Mouse (Mus musculus) MEL (cell line): ENCODE data around the gene Umad1.

ENCODE experiments used
- CTCF ChIP-seq, 3 experiments: IDR thresholded peaks in 2 of 3; conservative IDR thresholded peaks in 1 of 3; 2 replicates each; pipeline ENCODE4 v1.5.1; 2011 to 2012; ENCODE audit warnings: low read length in 3 of 3, low read depth in 2 of 3, mild to moderate bottlenecking in 2 of 3, improper control_type of control experiment in 1 of 3, inconsistent platforms in 1 of 3, mixed read lengths in 1 of 3, moderate library complexity in 1 of 3; ENCODE audit not compliant: control insufficient read depth in 1 of 3, insufficient read depth in 1 of 3, poor library complexity in 1 of 3, severe bottlenecking in 1 of 3
- JUND ChIP-seq: IDR thresholded peaks from 2 replicates; pipeline ENCODE4 v1.6.1; 2011; ENCODE audit warnings: low read depth, mild to moderate bottlenecking, improper control_type of control experiment, low read length
- MXI1 ChIP-seq: IDR thresholded peaks from 2 replicates; pipeline ENCODE4 v1.6.1; 2011; ENCODE audit warnings: mild to moderate bottlenecking, low read depth, low read length, improper control_type of control experiment
- POLR2A ChIP-seq, 2 experiments: IDR thresholded peaks; 2 replicates each; pipeline ENCODE4 v1.6.1; 2011 to 2012; ENCODE audit warnings: low read length in 2 of 2, mild to moderate bottlenecking in 2 of 2, control low read depth in 1 of 2, improper control_type of control experiment in 1 of 2, low read depth in 1 of 2, moderate library complexity in 1 of 2; ENCODE audit not compliant: control insufficient read depth in 1 of 2, insufficient read depth in 1 of 2, poor library complexity in 1 of 2

GRCm38 (mm10) chr6:8486391-8487043, 227.4 kb downstream of the Umad1 start:
- TF ChIP-seq CTCF (IDR thresholded peaks at IDR 0.05 in 2 of 3, conservative IDR thresholded peaks at IDR 0.05 in 1 of 3; ENCODE audit: control insufficient read depth in 1 of 3, insufficient read depth in 1 of 3, low read depth in 2 of 3, low read length in 3 of 3, poor library complexity in 1 of 3, severe bottlenecking in 1 of 3) (0 out of 6 replicates have a peak, but pooled peaks of 1 of the 3 experiments have one; percentile 9), JUND (no peak), POLR2A (IDR thresholded peaks at IDR 0.05; ENCODE audit: control insufficient read depth in 1 of 2, insufficient read depth in 1 of 2, low read depth in 1 of 2, low read length in 2 of 2, poor library complexity in 1 of 2) (peak in 1 of 2 experiments; percentile 42; a peak in 1 of 4 replicates), MXI1 (no peak)
